Mouse (Mus musculus) urinary bladder, postnatal 14 days (tissue): ENCODE measurements around the gene Nacad.

Experiments
- DNase-seq: peaks from one replicate; pipeline ENCODE4 v3.0.0; 2021; ENCODE audit warnings: low spot score

The Nacad gene

DNA sequence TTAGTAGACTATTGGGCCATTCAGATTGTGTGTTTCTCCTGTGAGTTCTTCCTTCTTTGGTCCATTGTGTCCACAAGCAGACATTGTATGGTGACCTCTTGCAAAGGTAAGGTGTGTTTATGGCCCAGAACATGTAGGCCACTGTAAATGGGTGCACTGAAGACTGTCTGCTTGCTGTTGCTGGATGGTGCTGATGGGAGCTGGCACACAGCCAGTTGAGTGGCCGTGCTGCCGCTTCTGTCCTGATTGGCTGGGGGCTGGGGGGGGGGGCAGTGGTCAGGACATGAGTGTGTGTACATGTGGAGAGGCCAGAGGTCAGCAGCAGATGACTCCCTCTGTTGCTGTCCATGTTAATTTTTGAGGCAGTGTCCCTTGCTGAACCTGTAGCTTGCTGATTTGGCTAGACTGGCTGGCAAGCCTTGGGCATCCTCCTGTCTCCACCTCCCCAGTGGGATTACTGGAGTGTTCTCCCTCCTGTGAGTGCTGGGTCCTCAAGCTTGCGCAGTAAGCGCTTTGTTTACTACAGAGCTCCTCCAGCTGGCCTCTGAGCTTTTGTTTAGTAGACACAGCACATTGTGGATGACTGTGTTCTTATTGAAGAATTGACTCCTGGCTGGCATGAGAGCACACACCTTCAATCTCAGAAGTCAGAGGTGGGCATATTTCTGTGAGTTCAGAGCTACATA, 25.6 kb downstream of the Nacad start:
- DNase-seq: no peak

GRCm38 (mm10) chr11:6579361-6579760, 26.5 kb downstream of the Nacad start:
- no peak for DNase-seq

DNA sequence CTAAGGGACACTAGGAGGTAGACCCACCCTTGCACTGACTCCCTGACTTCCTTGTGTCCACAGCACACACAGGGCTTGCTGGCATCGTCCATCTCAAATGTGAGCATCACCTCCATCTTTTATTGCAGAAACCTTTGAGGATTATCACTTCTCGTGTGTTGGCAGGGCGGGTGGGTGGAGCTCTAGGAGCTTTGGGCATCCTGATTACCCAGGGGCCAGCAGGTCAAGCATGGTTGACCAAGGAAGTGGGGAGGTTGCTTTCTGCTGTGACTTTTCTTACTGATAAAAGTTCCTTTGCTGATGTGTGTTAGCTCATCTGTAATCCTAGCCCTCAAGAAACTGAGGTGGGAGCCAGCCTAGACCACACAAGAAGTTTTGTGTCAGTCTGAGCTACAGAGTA, 29.7 kb downstream of the Nacad start:
- DNase-seq: no peak

GRCm38 (mm10) chr11:6569410-6569777, 36.5 kb downstream of the Nacad start:
- DNase-seq: no peak

DNA sequence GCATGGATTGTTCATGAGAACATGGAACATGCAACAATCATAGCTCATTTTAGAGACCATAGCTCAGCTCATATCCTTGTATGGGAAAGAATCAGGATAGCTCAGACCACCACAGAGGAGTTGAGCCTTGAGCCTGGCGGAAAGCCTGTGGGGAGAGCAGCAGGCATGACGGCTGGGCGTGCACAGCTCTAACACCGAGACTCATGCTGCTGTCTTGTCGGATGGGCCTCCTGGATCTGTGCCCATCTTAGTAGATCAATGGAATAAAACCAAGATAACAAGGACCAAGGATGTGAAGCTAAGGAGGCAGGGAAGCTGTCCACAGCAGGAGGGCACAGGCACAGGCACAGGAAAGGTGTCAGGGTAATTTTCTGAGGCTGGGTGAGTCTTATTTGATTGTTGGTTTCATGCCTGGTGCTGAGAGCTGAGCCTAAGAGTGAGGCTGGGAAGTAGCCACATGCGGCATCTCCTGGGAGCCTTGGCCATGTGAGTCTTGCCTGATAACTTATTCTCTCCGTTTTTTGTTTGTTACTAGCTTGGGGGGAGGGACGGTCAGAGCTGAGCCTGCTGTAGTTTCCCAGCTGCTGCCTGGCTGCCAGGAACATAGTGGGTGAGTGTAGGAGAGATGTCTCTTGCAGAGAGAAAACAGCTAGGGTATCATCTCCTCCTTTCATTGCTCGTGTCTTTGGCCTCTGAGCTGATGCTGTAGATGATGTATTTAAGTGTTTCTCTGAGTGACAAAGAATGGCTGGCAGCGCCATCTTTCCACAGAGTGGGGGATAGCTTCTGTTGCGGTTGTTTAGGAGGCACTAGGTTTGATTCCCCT, 37.1 kb downstream of the Nacad start:
- no peak for DNase-seq

DNA sequence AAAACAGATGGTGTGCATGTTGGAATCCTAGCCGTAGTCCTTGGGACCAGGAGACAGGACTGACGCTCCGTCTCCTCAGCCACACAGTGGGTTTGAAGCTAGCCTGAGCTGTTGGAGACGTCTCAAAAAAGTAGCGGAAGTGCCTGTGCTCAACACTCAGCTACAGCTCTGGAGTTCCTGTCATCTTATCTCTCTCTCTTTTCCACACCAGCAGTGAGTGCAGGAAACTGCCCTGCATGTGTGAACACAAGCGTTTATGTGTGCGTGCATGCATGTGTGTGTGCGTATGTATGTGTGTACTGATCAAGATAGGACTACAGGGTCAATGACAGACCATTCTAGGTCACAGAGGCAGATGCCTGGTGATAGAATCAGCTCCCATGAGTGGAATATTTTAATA, 37.9 kb downstream of the Nacad start:
- no peak for DNase-seq

GRCm38 (mm10) chr11:6566496-6566895, 39.4 kb downstream of the Nacad start:
- no peak for DNase-seq

DNA sequence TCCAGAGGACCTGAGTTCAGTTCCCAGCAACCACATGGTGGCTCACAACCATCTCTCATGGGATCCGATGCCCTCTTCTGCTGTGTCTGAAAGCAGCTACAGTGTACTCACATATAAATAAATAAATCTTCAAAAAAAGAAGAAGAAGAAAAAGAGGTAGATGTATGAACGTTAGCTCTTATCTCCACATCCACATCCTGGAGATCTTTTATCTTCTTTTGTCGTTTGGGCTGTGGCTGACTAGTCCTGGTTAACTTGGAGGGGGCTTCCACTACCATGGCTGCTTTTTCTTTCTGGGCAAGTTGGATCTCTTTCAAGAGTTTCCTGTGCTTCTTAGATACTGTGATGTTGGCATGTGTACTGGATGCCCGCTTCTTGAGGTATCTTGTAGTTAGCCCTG, 42.7 kb downstream of the Nacad start:
- DNase-seq: no peak

DNA sequence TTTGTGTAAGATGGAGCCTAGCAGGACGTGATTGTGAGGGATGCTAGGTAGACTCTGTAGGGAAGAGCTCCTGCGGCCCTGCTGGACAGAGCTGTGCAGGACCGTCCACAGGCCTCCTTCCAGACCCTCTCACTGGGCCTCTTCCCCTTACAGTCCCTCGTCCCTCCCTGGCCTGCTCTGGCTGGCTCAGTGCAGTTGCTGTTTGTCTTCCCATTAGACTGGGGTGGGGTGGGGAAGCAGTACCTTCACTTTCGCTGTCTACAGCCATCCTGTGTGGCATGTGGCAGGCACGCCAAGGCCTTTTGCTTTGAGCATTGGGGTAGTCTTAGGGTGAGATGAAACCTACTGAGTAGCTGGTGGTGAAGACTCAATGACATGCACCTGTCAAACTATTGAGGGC, 43.5 kb downstream of the Nacad start:
- DNase-seq: peak; percentile 16

DNA sequence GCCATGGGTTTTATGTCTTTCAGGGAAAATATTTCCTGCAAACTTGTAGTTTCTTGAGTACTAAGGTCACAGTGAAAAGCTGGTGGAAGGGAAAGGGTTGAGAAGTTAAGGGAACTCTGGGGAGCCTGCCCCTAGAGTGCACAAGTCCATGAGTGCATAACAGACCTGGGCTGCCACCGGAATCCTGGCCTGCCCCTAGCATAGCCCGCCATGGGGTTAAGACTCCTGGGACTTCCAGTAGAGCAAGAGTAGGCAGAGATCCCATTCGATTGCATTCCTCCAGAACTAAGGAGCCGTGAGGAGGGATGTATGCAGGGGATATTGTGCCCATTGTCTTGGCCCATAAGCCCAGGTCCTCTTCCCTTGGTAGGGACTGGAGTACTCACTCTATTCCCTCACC, 44.4 kb downstream of the Nacad start:
- no peak for DNase-seq

DNA sequence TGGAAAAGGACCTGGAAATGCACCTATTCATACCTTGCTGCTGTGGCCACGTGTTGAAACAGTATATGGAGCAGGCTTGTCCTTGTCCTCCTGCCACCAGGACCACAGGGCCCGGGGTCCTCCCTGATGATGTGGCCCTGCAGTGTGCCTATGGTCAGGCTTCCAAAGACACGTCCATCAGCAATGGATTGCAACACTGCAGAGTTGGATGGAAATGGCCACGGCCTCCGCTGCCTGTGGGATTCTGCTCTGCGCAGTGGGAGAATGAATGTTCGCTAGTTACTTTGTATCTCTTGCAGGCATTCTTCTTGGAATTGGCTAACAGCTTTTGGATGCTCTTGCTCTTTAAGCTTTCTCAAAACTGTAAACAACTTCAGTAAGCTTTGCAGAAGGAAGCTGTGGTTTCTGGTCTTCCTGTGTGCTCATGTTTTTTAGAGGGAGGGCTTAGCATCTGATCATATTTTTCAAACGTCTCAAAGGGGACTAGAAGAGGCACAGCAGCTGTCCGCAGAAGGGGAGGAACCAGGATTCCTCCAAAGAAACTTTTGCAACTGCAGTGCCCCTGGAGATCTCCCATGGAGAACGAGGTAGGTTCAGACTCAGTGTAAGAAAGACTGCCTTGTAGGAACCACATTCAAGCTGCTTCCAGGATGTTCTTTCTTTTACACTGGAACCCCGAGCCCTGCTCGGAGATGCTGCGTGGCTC, 45.0 kb downstream of the Nacad start:
- peak; percentile 30 for DNase-seq

GRCm38 (mm10) chr11:6559996-6560395, 45.9 kb downstream of the Nacad start:
- DNase-seq: no peak

DNA sequence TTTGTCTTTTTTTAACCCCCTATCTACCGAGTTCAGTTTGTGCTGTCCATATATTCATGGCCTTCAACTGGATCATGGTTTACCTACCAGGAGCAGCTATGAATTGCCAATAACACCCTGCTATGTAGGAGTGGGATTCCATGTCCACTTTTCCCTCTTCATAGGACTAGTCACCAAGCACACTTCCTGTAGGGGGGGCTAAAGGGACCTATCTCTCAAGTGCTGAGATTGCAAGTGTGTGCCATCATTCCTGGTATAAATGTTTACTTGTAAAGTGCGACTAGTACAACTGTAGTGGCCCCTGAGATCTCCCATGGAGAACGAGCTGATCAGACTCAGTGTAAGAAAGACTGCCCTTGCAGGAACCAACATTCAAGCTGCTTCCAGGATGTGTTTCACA, 47.6 kb downstream of the Nacad start:
- DNase-seq: no peak

GRCm38 (mm10) chr11:6550201-6550600, 55.7 kb downstream of the Nacad start:
- no peak for DNase-seq

DNA sequence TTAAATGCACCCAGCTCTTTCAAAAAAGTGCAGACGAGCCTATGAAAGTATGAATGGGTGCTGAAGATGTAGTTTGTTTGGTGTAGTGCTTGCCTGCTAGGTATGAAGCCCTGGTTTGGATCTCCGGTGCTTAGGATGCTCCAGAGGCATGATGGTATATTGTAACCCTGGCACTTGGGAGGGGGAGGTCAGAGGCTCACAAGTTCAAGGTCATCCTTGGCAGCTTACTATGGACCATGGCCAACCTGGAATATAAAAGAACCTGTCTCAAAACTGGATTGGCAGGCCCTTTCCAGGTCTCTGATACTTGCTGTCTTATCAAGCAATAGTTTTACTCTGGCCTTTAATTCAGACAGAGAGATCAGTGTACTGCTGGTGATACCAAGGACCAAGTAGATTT, 56.1 kb downstream of the Nacad start:
- DNase-seq: no peak
